Mouse (Mus musculus) neural tube, embryonic 15.5 days (tissue): ENCODE results near the gene Chchd3. TPM values are rescaled to one million over a fixed set of nuclear protein-coding genes. Genes with fewer than 3 reads are reported as not detected.

Source experiments
- ATAC-seq: fragments of 200-750 bp; cut with Nextera tagmentation; 2 replicates; pipeline ENCODE4 v1.8.0; 2017; ENCODE audit warnings: mild to moderate bottlenecking, moderate TSS enrichment, moderate library complexity; ENCODE audit not compliant: low FRiP score
- H3K27ac ChIP-seq: fragments of 300-500 bp; sonication (generic); replicated peaks from 2 replicates; pipeline ENCODE4 v1.5.1; 2015; ENCODE audit warnings: mild to moderate bottlenecking, inconsistent platforms
- H3K27me3 ChIP-seq: fragments of 300-500 bp; sonication (generic); replicated peaks from 2 replicates; pipeline ENCODE4 v1.6.1; 2015; ENCODE audit warnings: inconsistent platforms
- H3K36me3 ChIP-seq: fragments of 300-500 bp; sonication (generic); 2 replicates; pipeline ENCODE4 v1.6.1; 2015; ENCODE audit warnings: inconsistent platforms
- H3K4me1 ChIP-seq: fragments of 300-500 bp; sonication (generic); 2 replicates; pipeline ENCODE4 v1.6.1; 2015; ENCODE audit warnings: inconsistent platforms
- H3K4me2 ChIP-seq: fragments of 300-500 bp; sonication (generic); 2 replicates; pipeline ENCODE4 v1.6.1; 2015; ENCODE audit warnings: inconsistent platforms, mild to moderate bottlenecking, moderate library complexity
- H3K4me3 ChIP-seq: fragments of 300-500 bp; sonication (generic); replicated peaks from 2 replicates; pipeline ENCODE4 v1.5.1; 2015; ENCODE audit warnings: mild to moderate bottlenecking, inconsistent platforms
- H3K9ac ChIP-seq: fragments of 300-500 bp; sonication (generic); replicated peaks from 2 replicates; pipeline ENCODE4 v1.6.1; 2015; ENCODE audit warnings: mild to moderate bottlenecking, inconsistent platforms
- H3K9me3 ChIP-seq: fragments of 300-500 bp; sonication (generic); replicated peaks from 2 replicates; pipeline ENCODE4 v1.6.1; 2016; ENCODE audit warnings: inconsistent platforms
- WGBS: fragments of 180-500 bp; shearing (Covaris S2); methylation state at CpG from one replicate; pipeline ENCODE4 v1.1.7; 2015; ENCODE audit warnings: mixed read lengths; 5-methylcytosine and 5-hydroxymethylcytosine counted together
- polyA plus RNA-seq: library from polyadenylated mRNA; unstranded; fragments of >200 nt; fragmentation: Nextera tagmentation; extraction: Ambion mirVana; gene quantifications from 2 replicates; pipeline ENCODE4 v1.2.1, GENCODE M21; 2015

Gene Chchd3
- polyA plus RNA-seq, 1 experiment from 2014 or later, result 104 TPM

DNA sequence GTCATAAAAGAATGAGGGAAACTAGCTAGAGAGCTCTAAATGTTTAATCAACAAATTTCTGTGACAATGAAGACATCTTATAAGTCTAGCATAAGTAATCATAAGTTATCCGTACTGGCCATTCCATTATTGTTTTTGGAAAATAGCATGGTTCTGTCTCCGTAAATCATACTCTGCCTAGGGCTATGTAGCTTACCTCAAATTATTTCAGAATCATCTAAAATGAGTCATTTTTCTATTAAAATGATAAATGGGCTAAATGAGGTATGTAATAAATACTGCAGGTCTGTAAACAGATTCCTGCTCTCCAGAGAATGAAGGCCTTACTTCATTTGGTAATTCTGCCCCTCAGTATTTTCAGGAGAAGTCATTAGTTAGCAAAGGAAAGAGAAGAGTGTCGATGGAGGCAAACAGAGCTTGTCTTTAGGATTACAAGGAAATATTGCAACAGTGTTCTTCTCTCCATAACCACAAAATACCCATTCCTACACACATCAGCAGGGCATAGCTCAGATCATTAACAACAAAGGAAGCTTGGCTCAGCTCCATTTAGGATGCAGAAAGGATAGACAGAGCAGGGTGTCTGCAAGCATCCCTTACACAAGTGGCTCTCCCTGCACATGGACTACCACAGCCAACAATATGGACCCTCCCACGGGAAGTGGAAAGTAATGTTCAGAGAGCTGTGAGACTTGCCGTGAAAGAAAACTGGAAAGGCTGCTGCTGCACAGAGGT is 100.1 kb downstream of the Chchd3 start:
- no peak overlapping the region for H3K9ac ChIP-seq
- H3K36me3 ChIP-seq, result no peaks in the 10 kb centered on the region
- peaks cover 6% of the 10 kb centered on the region; the same call in 1 of the 2 replicates for H3K4me1 ChIP-seq
- no peaks in the 10 kb centered on the region for H3K27me3 ChIP-seq
- no peak for ATAC-seq
- 65% methylated on average over 5 of the region's 5 CpGs for whole genome bisulfite sequencing
- no peak overlapping the region; the same call in 1 of the 2 replicates for H3K27ac ChIP-seq
- H3K9me3 ChIP-seq, result no peaks in the 10 kb centered on the region
- no peak overlapping the region for H3K4me3 ChIP-seq
- no peak overlapping the region for H3K4me2 ChIP-seq

DNA sequence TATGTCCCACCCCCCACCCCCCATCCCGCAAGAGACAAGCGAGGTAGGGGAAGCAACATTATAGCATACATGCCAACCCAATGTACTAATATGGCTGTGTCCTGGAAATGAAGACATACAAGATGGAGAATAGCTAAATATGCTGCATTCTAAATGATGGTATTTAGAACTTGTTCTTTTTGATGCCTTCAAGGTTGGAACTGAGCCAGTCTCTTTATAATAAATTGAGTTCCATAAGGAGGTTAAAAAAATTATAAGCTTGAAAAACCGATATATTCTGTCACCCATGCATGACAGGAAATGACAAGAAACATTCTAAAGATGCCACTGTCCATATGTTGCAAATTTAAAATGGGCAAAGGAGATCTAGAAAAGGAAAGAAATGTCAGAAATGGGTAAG is 104.6 kb downstream of the Chchd3 start:
- Histone ChIP-seq H3K9ac (no peak overlapping the region), H3K36me3 (no peaks in the 10 kb centered on the region), H3K4me1 (peaks cover 12% of the 10 kb centered on the region), H3K4me3 (no peak overlapping the region), H3K4me2 (no peak overlapping the region), H3K27me3 (no peaks in the 10 kb centered on the region), H3K27ac (no peak overlapping the region), H3K9me3 (no peaks in the 10 kb centered on the region)
- WGBS, result 48% methylated on average over 3 of the region's 3 CpGs
- no peak for ATAC-seq

DNA sequence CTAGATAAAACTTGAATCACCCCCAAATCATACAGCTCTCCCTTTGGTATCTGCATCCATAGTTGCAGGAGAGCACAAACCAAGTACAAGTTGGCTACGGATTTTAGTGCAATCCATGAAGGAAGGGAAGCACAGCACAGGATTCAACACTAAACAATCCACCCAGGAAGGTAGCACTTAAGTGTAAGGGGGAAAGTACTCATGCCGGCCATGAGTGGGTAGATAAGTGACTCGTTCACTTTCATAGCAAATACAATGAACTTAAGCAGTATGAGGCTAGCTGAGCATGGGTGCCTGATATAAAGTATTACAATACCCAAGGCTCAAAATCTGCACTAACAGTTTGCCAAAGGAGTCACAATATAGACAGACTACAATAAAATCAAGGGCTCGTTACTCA is 109.1 kb downstream of the Chchd3 start:
- no peak for ATAC-seq
- 71% methylated on average over 4 of the region's 4 CpGs for WGBS
- Histone ChIP-seq H3K4me1 (peaks cover 10% of the 10 kb centered on the region; the same call in 1 of the 2 replicates), H3K27me3 (no peaks in the 10 kb centered on the region), H3K4me3 (no peak overlapping the region), H3K4me2 (no peak overlapping the region), H3K27ac (no peak overlapping the region), H3K36me3 (no peaks in the 10 kb centered on the region), H3K9ac (no peak overlapping the region), H3K9me3 (no peaks in the 10 kb centered on the region)

DNA sequence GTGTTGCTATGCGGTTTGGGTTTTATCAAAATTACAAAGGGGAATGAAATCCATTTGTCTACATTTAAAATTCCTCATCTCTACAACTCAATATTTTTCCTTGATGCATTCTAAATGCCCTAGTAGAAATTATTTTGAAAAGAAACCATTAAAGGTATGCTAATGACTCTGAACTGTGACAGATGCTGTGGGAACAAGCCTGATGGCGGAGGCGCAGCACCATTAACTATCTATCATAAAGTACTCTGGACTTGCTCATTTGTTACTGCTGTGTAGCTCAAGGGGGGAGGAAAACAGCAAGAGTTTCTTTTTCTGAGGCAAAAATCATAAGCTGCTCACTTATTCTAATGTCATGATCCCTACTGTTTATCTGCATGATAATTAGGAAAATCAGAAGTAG is 110.4 kb downstream of the Chchd3 start:
- Histone ChIP-seq H3K4me2 (no peak overlapping the region), H3K36me3 (no peaks in the 10 kb centered on the region), H3K27me3 (no peaks in the 10 kb centered on the region), H3K27ac (no peak overlapping the region), H3K9ac (no peak overlapping the region), H3K4me1 (peaks cover 10% of the 10 kb centered on the region; the same call in 1 of the 2 replicates), H3K9me3 (no peaks in the 10 kb centered on the region), H3K4me3 (no peak overlapping the region)
- WGBS, result 68% methylated on average over 3 of the region's 3 CpGs
- no peak for ATAC-seq

DNA sequence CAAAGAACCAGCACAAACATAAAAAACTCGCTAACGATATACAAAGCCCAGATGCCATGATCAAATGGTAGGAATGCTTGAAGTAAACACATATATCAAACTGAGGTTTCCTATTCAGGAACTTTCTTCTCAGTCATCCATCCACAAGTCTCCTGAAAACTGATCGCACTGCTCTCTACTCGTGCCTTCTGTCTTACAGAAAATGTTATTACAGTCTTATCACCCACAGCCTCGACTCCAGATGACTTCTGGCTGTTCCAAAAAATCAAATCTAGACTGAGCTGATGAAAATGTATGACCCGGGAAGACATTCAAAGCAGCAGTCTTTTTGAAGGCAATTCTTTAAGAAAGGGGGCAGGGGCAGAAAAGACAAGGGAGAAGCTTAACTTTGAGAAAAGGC is 112.8 kb downstream of the Chchd3 start:
- H3K9me3 ChIP-seq, result no peaks in the 10 kb centered on the region
- H3K27me3 ChIP-seq, result no peaks in the 10 kb centered on the region
- no peaks in the 10 kb centered on the region for H3K36me3 ChIP-seq
- WGBS, result 50% methylated on average over 6 of the region's 6 CpGs
- H3K4me3 ChIP-seq, result no peak overlapping the region
- H3K9ac ChIP-seq, result no peak overlapping the region
- peaks cover 10% of the 10 kb centered on the region; the same call in 1 of the 2 replicates for H3K4me1 ChIP-seq
- no peak for ATAC-seq
- no peak overlapping the region for H3K4me2 ChIP-seq
- H3K27ac ChIP-seq, result no peak overlapping the region

DNA sequence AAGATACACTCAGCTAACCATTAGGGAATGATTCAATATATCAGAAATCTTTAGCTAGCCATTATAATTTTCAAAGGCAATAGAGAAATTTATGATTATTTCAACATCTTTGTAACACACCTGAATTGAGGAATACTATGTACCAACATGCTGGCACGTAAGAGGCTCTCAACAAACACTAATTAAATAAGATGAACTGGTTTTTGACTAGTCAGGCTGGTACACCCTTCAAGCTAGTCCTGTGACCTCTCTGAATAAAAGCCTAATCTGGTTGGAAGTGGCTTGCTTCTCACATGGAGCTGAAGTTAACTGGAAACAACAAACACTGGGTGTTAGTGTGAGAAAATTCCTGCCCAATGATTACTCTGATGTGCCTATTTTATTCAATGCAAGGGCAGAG is 115.1 kb downstream of the Chchd3 start:
- no peaks in the 10 kb centered on the region for H3K36me3 ChIP-seq
- H3K4me2 ChIP-seq, result no peak overlapping the region
- 85% methylated on average over 1 of the region's 1 CpGs for WGBS
- H3K9ac ChIP-seq, result no peak overlapping the region
- no peak for ATAC-seq
- H3K27ac ChIP-seq, result no peak overlapping the region
- no peaks in the 10 kb centered on the region for H3K9me3 ChIP-seq
- H3K4me3 ChIP-seq, result no peak overlapping the region
- H3K4me1 ChIP-seq, result no peaks in the 10 kb centered on the region
- no peaks in the 10 kb centered on the region for H3K27me3 ChIP-seq

DNA sequence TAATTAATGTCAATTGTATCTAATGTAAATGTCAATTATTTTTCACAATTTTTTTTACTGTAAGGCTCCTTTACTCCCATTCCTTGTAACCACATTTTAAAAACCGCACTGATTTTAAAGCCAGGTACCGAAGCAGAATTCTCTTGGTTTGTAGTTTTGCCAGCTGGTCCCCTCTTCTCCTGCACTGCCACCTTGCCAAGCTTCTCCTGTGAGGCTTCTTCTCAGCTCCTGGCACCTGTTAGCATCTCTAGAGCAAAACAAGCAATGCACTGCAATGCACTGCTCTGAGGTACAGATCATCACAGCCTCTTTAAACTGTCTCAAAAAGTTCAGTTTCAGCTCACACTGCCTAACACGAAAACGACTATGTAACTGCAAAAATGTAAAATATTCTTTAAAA is 116.4 kb downstream of the Chchd3 start:
- Histone ChIP-seq H3K36me3 (no peaks in the 10 kb centered on the region), H3K4me3 (no peak overlapping the region), H3K4me2 (no peak overlapping the region), H3K4me1 (no peaks in the 10 kb centered on the region), H3K9ac (no peak overlapping the region), H3K9me3 (no peaks in the 10 kb centered on the region), H3K27me3 (no peaks in the 10 kb centered on the region), H3K27ac (no peak overlapping the region)
- no peak for ATAC-seq
- WGBS, result 95% methylated on average over 4 of the region's 4 CpGs

DNA sequence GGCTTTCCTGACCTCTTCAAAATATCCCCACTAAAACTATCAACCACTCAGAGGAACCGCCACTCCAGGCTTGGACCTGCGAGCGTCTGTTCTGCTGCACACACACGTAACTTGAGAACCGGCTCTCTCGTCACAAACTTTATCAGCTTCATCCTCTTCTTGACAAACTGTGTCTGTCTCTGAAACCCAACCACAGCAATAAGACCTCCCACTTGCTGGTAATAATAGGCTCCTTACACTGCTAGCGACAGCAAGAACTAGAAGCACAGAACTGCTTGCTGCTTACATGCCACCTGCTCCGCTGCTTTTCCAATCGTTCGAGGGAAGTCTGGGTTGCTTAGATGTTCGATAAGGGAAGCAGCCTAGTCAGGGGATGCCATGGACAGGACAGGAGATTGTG is 119.8 kb downstream of the Chchd3 start:
- no peak for ATAC-seq
- peaks cover 9% of the 10 kb centered on the region for H3K4me1 ChIP-seq
- H3K9ac ChIP-seq, result no peak overlapping the region
- H3K4me3 ChIP-seq, result no peak overlapping the region
- no peak overlapping the region for H3K4me2 ChIP-seq
- H3K36me3 ChIP-seq, result no peaks in the 10 kb centered on the region
- no peaks in the 10 kb centered on the region for H3K9me3 ChIP-seq
- H3K27me3 ChIP-seq, result no peaks in the 10 kb centered on the region
- no peak overlapping the region for H3K27ac ChIP-seq
- WGBS, result 70% methylated on average over 11 of the region's 11 CpGs

DNA sequence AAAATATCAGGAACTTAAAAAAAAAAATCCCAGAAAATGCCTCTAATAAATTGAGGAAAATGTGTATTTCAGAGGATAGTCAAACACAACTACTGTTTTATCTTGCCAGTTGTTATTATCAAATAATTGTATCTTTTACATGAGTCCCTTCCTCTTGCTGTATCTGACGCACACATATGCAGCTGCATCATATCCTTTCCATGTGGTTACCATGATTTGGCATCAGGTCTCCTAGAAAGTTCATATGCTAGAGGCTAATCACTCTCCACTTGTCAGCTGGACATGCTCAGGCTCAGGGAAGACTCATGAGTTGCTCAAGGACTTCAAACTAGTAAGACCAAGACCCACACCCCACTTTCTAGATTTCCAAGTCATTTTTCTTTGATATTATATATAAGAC is 122.4 kb downstream of the Chchd3 start:
- no peaks in the 10 kb centered on the region for H3K27me3 ChIP-seq

DNA sequence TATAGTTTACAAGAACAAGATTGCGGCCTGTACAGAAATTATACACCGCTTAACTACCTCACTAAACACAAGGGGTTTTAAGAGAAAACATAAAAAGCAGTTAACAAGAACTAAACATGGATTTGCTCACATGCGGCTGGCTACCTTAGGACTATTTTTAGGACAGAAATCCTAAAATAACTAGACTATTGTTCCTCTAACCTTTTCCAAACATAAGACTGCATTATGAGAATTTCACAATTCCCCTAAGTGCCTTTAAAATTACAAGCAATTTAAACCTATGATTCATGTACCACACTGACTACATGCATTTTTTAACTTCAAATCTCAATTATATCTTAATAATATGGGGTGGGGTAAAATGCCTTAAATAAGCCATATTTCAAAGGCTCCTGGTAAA is 123.3 kb downstream of the Chchd3 start:
- WGBS, result 26% methylated on average over 3 of the region's 3 CpGs
- H3K9me3 ChIP-seq, result no peaks in the 10 kb centered on the region
- no peak overlapping the region for H3K4me3 ChIP-seq
- H3K27ac ChIP-seq, result no peak overlapping the region
- no peaks in the 10 kb centered on the region for H3K36me3 ChIP-seq
- no peak overlapping the region for H3K4me2 ChIP-seq
- H3K27me3 ChIP-seq, result no peaks in the 10 kb centered on the region
- ATAC-seq, result no peak
- peaks cover 9% of the 10 kb centered on the region for H3K4me1 ChIP-seq
- H3K9ac ChIP-seq, result no peak overlapping the region

More for the DNA sequence above, 122.4 kb downstream of the Chchd3 start:
- no peak for ATAC-seq
- no peaks in the 10 kb centered on the region for H3K9me3 ChIP-seq
- no peaks in the 10 kb centered on the region for H3K36me3 ChIP-seq
- H3K4me3 ChIP-seq, result no peak overlapping the region
- H3K4me2 ChIP-seq, result no peak overlapping the region
- H3K27ac ChIP-seq, result no peak overlapping the region
- 100% methylated on average over 1 of the region's 1 CpGs for WGBS
- no peak overlapping the region for H3K9ac ChIP-seq
- peaks cover 9% of the 10 kb centered on the region for H3K4me1 ChIP-seq

DNA sequence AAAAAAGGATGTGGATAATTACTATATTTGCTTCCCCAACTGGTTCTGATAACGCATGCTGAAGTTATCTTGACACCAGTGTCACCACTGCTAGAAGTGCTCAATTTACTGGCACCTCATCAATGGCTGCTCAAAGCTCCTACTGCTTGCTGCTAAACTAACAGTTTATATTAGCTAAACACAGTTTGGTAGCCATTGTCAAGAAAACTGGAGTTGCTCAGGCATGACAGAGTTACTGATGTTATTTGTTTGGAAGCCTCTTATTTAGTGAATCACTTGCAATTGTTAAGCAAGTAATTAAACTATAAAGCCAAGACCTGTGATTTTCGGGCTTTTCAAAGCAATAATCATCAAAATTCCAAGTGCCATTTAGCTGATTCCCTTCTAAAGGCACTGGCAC is 123.7 kb downstream of the Chchd3 start:
- Histone ChIP-seq H3K4me3 (no peak overlapping the region), H3K27me3 (no peaks in the 10 kb centered on the region), H3K27ac (no peak overlapping the region), H3K4me2 (no peak overlapping the region), H3K9ac (no peak overlapping the region), H3K36me3 (no peaks in the 10 kb centered on the region), H3K9me3 (no peaks in the 10 kb centered on the region), H3K4me1 (peaks cover 12% of the 10 kb centered on the region)
- WGBS, result 12% methylated on average over 2 of the region's 2 CpGs
- no peak for ATAC-seq

DNA sequence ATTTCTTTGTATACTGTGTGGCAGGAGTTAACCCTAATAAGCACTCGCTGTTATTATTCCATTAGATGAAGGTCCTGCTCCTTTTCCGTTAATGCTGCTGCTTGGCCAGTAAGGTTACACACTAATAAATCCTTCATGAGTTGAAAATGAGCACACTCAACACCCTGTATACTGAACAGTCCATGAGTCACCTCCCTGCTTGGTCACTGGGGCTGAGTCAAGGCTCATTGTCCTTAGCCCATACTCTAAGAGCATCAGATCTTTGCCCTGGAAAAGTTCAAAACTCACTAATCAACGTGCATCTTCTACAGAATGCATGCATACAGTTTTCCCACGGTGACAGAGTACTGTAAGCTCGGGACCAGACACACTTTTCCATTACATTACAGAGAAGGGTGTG is 124.5 kb downstream of the Chchd3 start:
- no peak overlapping the region for H3K4me2 ChIP-seq
- no peak overlapping the region for H3K27ac ChIP-seq
- no peak overlapping the region for H3K9ac ChIP-seq
- no peak overlapping the region for H3K4me3 ChIP-seq
- no peaks in the 10 kb centered on the region for H3K9me3 ChIP-seq
- peaks cover 16% of the 10 kb centered on the region for H3K4me1 ChIP-seq
- H3K36me3 ChIP-seq, result no peaks in the 10 kb centered on the region
- H3K27me3 ChIP-seq, result no peaks in the 10 kb centered on the region
- whole genome bisulfite sequencing, result 77% methylated on average over 5 of the region's 5 CpGs
- no peak for ATAC-seq
